Mouse (Mus musculus) heart, adult 8-10 months (tissue): ENCODE results near the gene Sox15. TPM values are rescaled to one million over a fixed set of nuclear protein-coding genes. Genes with fewer than 3 reads are reported as not detected.
"Not testable (repeated sequence)": the region's sequence is repeated elsewhere in the genome, so short reads cannot be mapped to it uniquely, and the experiment has no call there.

Experiments used
- DNase-seq: peaks from one replicate; pipeline ENCODE4 v3.0.0; 2022; ENCODE audit warnings: low spot score
- microRNA-seq: library from miRNA; unstranded; fragments of <30 nt; microRNA quantifications from one replicate; pipeline ENCODE4 v1.2.0, GENCODE M21; 2022
- total RNA-seq, 4 experiments: library from RNA; stranded (reverse); gene quantifications; 2 replicates each; pipeline ENCODE4 v1.2.4; 2022

The Sox15 gene
- total RNA-seq, 4 experiments from 2014 or later = not detected

DNA sequence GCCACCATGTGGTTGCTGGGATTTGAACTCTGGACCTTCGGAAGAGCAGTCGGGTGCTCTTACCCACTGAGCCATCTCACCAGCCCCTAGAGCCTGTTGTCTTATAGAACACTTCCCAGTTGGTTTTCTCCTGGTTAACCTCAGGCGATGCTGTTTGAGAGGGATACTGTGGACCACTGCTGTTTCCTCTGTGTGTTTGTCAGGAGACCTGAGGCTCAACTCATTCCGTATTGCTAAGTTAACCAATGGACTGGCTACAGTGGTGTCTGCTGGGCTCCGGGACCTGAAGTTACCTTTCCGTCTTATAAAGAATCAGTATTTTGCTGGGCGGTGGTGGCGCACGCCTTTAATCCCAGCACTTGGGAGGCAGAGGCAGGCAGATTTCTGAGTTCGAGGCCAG, 47.8 kb downstream of the Sox15 start:
- not testable (repeated sequence) for DNase-seq

DNA sequence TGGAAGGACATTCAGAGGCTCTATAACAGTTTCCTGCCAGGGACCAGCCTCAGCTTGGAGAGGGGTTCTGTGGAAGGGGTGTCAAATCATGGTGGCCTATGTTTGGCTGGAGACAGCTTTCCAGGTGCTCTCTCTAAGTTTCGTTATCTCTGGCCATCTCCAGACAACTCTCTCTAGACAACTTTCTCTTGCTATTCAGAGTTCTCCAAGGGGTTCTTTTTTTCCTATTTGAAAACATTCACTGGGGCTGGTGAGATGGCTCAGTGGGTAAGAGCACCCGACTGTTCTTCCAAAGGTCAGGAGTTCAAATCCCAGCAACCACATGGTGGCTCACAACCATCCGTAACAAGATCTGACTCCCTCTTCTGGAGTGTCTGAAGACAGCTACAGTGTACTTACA, 48.3 kb downstream of the Sox15 start:
- DNase-seq = not testable (repeated sequence)

DNA sequence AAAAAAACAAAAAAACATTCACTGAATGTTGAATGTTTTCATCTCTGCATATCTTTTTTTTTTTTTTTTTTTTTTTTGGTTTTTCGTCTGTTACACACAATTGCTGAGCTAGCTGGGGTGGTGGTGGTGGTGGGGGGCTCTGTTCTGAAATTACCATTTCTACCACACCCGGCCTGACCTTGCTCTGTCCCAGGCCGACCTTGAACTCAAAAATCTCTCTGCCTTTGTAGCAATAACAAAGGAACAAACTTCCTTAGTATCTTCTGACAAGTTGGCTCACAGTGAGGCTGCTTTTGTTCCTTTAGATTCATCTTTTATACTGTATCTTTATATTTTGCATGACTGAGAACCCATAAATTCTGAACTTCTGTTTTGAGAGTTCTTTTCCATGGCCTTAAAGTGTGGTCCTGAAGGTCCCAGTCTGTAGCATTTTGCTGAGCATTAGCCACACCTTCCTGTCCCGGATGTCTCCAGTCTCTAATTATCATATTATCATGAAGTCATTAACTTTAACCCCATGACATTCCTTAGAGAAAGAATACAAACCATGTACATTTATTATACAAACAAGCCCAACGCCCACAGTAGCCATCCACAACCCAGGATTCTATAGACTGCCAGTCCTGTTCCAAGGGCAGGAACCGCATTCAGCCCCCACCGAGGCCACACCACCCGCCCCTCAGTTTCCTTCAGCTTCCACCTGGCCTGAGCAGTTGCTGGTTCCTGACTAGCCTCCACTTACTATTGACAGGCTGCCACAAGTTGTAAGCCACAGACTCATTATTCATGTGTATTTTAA, 48.9 kb downstream of the Sox15 start:
- no peak for DNase-seq

DNA sequence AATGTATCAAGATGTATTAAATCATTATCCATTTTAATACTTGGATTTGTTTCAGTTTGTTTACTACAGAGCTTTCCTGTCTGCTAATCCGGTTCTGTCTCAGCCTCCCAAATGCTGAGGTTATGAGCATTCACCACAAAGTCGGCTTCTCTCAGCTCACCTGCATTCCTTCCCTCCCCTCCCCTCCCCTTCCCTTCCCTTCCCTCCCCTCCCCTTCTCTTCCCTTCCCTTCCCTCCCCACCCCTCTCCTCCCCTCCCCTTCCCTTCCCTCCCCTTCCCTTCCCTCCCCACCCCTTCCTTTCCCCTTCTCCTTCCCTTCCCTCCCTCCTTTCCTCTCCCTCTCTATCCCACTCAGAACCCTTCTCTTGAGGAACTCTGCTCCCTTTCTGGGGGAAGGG, 49.5 kb downstream of the Sox15 start:
- no peak for DNase-seq

Small RNA genes lying within 50 kb of the gene (microRNA-seq; reads per million reads assigned to microRNA genes)
- gene Mir1934 (5.0 reads per million, percentile 11 among the genes with 10 or more reads in this experiment), gene Mir467f (not detected)

Other genes starting within 250 kb of the Sox15 start
- 10 to 100 TPM; 19.1 to 26.2 (median 22.3) TPM for gene Kdm6b, start 241.6 kb upstream of the Sox15 start, total RNA-seq
- under 1 TPM; 0.22 to 0.66 (median 0.40) TPM for gene Dnah2, start 106.2 kb upstream of the Sox15 start, total RNA-seq
- gene Efnb3, start 95.1 kb upstream of the Sox15 start, total RNA-seq = 100 to 1,000 TPM; 105 to 137 (median 128) TPM
- 1 to 10 TPM; 4.6 to 6.7 (median 5.6) TPM for gene Wrap53, start 75.1 kb upstream of the Sox15 start, total RNA-seq
- 10 to 100 TPM; 12.8 to 16.3 (median 14.1) TPM for gene Trp53, start 75.0 kb upstream of the Sox15 start, total RNA-seq
- gene Atp1b2, start 49.4 kb upstream of the Sox15 start, total RNA-seq = 10 to 100 TPM; 12.4 to 16.3 (median 13.1) TPM
- gene Shbg, start 37.4 kb upstream of the Sox15 start, total RNA-seq = not detected
- gene Sat2, start 33.3 kb upstream of the Sox15 start, total RNA-seq = 1 to 10 TPM; 2.6 to 5.3 (median 3.3) TPM
- 100 to 1,000 TPM in 1 of 4 experiments, 10 to 100 TPM in 3; 92.4 to 109 (median 94.5) TPM for gene Fxr2, start 22.3 kb upstream of the Sox15 start, total RNA-seq
- gene Mpdu1, start 7.3 kb downstream of the Sox15 start, total RNA-seq = 10 to 100 TPM; 13.6 to 18.8 (median 15.5) TPM
- gene Cd68, start 10.8 kb downstream of the Sox15 start, total RNA-seq = 1 to 10 TPM; 4.5 to 7.0 (median 6.3) TPM
- gene Eif4a1, start 17.1 kb downstream of the Sox15 start, total RNA-seq = 100 to 1,000 TPM; 162 to 194 (median 186) TPM
- 10 to 100 TPM; 27.2 to 40.0 (median 28.7) TPM for gene Senp3, start 26.8 kb downstream of the Sox15 start, total RNA-seq
- 1 to 10 TPM; 2.6 to 4.3 (median 2.9) TPM for gene Tnfsf13, start 30.5 kb downstream of the Sox15 start, total RNA-seq
- gene Tnfsf12, start 40.5 kb downstream of the Sox15 start, total RNA-seq = 10 to 100 TPM; 14.9 to 19.6 (median 17.5) TPM
- gene Tnfsfm13, start 40.8 kb downstream of the Sox15 start, total RNA-seq = 1 to 10 TPM; 1.4 to 4.2 (median 3.1) TPM
- 10 to 100 TPM; 28.5 to 35.7 (median 32.9) TPM for gene Polr2a, start 103.3 kb downstream of the Sox15 start, total RNA-seq
- not detected for gene Slc35g3, start 106.7 kb downstream of the Sox15 start, total RNA-seq
- gene Zbtb4, start 110.6 kb downstream of the Sox15 start, total RNA-seq = 10 to 100 TPM; 43.7 to 52.4 (median 49.3) TPM
- 1 to 10 TPM; 2.2 to 4.3 (median 3.8) TPM for gene Chrnb1, start 140.6 kb downstream of the Sox15 start, total RNA-seq
- 1 to 10 TPM; 2.1 to 3.3 (median 2.6) TPM for gene Fgf11, start 146.5 kb downstream of the Sox15 start, total RNA-seq
- gene Tmem102, start 150.3 kb downstream of the Sox15 start, total RNA-seq = under 1 TPM; 0.14 to 0.57 (median 0.31) TPM
- not detected for gene Gm39566, start 160.0 kb downstream of the Sox15 start, total RNA-seq
- gene Spem2, start 163.2 kb downstream of the Sox15 start, total RNA-seq = not detected
- not detected for gene Spem1, start 166.9 kb downstream of the Sox15 start, total RNA-seq
- 1 to 10 TPM; 3.1 to 6.9 (median 4.3) TPM for gene Nlgn2, start 182.5 kb downstream of the Sox15 start, total RNA-seq
- gene Tmem256, start 183.2 kb downstream of the Sox15 start, total RNA-seq = 100 to 1,000 TPM; 193 to 338 (median 283) TPM
- 10 to 100 TPM; 20.7 to 25.3 (median 21.7) TPM for gene Plscr3, start 191.1 kb downstream of the Sox15 start, total RNA-seq
- gene Tnk1, start 203.4 kb downstream of the Sox15 start, total RNA-seq = under 1 TPM in 1 of 4 experiments, not detected in 3; 0.23 TPM
- gene Tmem95, start 222.7 kb downstream of the Sox15 start, total RNA-seq = not detected
- gene Kctd11, start 226.1 kb downstream of the Sox15 start, total RNA-seq = 1 to 10 TPM; 2.0 to 2.6 (median 2.4) TPM
- gene Acap1, start 240.2 kb downstream of the Sox15 start, total RNA-seq = 1 to 10 TPM in 2 of 4 experiments, under 1 TPM in 2; 0.16 to 1.1 (median 0.83) TPM
- under 1 TPM; 0.43 to 0.81 (median 0.60) TPM for gene 2810408A11Rik, start 245.7 kb downstream of the Sox15 start, total RNA-seq
- 10 to 100 TPM; 38.0 to 50.9 (median 43.4) TPM for gene Neurl4, start 245.8 kb downstream of the Sox15 start, total RNA-seq